Mouse (Mus musculus) layer of hippocampus, adult 2 months (tissue): Measurements from ENCODE around the gene Bcas3. TPM values are rescaled to one million over a fixed set of nuclear protein-coding genes. Genes with fewer than 3 reads are reported as not detected.

Experiments used
- DNase-seq, 2 experiments: peaks; one replicate each; pipeline ENCODE4 v3.0.0; 2022; ENCODE audit warnings: low spot score in 2 of 2
- H3K27ac ChIP-seq: fragments of 200-600 bp; 2 replicates; pipeline ENCODE4 v1.8.1; 2022
- H3K4me3 ChIP-seq: fragments of 200-600 bp; 2 replicates; pipeline ENCODE4 v1.8.1; 2022; ENCODE audit warnings: mild to moderate bottlenecking
- CTCF ChIP-seq: fragments of 200-600 bp; conservative IDR thresholded peaks from 2 replicates; pipeline ENCODE4 v1.8.1; 2022; ENCODE audit warnings: antibody characterized with exemption, mild to moderate bottlenecking, moderate library complexity
- total RNA-seq, 2 experiments: library from RNA; stranded (reverse); gene quantifications; 2 replicates each; pipeline ENCODE4 v1.2.3; 2021

The Bcas3 gene
- total RNA-seq, 2 experiments from 2014 or later = 67.6 to 75.1 TPM

DNA sequence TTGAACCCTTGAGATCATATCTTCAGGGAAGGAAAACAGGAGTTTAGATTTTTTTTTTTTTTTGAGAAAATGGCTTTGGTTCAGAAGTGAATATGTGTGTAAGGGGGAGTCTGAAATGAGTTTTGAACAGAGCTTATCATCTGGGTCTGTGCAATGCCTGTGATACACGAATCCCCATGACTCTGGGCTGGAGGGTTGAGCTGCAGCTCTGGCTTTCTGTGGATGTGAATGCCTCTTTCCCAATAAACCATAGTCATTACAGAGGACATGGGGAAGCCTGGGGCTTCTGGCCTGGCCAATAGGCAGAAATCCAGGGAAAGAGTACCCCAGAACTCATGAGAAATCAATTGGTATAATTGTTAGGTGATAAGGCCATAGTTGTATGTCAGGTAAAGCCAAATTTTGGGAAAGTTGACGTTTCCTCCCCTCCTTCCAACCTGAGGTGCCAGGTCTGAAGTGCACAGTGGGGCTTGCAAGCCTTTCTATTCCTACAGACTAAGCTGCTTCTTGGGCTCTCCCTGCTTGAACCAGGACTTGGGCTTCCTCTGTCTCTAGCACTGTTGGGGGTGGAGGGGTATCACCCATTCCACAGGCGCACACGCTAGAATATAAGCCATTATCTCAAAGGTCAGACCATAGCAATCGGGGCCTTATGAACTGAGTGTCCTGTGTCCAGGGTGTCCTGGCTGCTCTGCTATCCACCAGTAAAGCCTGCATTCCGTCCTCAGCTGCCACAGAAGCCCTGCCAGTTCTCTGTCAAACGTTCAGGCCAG, 486.5 kb downstream of the Bcas3 start:
- no peak for TF ChIP-seq CTCF
- DNase-seq = no peak
- no peak overlapping the region for H3K27ac ChIP-seq
- H3K4me3 ChIP-seq = no peak overlapping the region

DNA sequence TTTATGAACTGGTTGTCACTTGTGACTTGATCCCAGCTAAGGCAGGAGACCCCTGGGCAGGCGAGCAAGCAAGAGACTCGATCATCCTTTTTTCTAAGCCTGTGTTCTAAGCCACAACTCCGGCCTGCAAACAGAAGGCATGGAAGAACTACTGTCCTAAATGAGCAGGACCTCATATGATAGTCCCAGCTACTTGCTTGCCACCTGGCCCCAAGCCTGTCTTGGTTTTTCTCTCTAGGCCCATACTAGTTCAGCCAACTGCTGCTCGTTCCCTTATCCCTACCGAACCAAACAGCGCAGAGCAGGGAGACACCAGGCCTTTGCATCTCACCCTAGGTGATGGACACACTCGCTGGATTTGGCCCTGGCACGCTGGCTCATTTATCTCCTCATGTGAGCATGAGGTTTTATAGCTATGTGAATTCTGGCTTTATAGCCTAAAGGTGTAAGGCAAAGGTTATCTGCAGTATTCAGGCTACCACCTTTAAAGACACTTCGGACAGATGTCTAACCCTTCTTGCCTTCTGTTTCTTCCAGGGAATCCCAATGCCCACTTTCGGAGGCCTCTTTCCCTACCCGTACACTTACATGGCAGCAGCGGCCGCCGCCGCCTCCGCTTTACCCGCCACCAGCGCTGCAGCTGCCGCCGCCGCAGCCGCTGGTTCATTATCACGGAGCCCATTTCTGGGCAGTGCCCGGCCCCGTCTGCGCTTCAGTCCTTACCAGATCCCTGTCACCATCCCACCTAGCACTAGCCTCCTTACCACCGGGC, 487.2 kb downstream of the Bcas3 start:
- no peak for DNase-seq
- H3K27ac ChIP-seq = no peak overlapping the region
- H3K4me3 ChIP-seq = no peak overlapping the region
- no peak for TF ChIP-seq CTCF

DNA sequence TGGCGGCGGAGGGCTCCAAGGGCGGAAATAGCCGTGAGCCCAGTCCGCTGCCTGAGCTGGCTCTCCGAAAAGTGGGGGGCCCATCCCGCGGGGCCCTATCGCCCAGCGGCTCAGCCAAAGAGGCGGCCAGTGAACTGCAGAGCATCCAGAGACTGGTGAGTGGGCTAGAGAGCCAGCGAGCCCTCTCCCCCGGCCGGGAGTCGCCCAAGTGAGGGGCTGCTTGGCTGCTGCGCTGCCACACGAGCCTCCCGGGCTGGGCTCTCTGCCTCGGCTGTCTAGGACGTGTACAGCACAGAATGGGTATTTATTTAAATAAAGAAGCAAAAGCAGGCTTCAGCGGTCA, 487.8 kb downstream of the Bcas3 start:
- no peak for DNase-seq
- no peak for TF ChIP-seq CTCF
- Histone ChIP-seq H3K27ac (no peak overlapping the region), H3K4me3 (no peak overlapping the region)

DNA sequence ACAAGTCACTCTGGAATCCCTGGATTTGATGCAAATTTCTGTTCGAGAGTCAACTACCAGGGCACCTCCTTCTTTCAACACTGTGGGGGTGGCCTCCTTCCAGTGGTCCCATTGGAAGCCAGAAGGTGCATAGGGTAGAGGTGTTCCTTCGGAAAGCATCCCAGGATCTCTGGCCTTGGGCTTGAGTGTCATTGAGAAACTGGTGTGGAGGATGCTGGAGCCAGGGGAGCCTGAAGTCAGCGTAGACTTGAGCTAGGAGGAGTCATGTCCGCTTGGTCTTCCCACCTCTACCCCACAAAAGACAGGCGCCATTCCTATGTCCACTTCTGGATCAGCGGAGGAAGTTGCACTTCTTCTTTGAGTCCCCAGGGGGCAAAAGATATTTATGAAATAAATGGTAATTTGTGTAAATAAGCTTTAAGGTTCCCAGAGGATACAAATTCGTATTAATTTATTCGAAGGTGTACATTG, 488.3 kb downstream of the Bcas3 start:
- no peak for DNase-seq
- H3K4me3 ChIP-seq = no peak overlapping the region; the same call in 1 of the 2 replicates
- peak; percentile 28; the same call in 1 of the 2 replicates for TF ChIP-seq CTCF
- H3K27ac ChIP-seq = no peak overlapping the region

DNA sequence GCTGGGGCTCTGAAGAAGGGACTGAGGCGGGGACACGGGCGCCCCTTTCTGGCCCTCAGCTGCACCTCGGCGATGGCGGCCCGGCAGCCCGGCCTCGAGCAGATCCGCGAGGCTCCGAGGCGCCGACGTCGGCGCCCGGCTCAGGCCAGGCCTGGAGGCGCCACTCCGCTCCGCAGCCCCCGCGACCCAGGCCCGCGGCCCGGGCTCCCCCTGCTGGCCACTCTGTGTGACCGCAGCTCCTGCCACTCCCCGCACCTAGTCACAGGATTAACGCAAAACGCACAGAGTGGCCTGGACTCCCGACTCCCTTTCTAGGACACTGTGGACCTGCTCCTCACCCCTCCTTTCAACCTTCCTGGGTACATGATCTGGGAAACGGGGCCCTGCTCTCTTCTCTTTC, 489.0 kb downstream of the Bcas3 start:
- peak; percentile 80 for TF ChIP-seq CTCF
- peak in 1 of 2 experiments; percentile 48 for DNase-seq
- H3K4me3 ChIP-seq = peak overlapping the region; percentile 37
- H3K27ac ChIP-seq = no peak overlapping the region

DNA sequence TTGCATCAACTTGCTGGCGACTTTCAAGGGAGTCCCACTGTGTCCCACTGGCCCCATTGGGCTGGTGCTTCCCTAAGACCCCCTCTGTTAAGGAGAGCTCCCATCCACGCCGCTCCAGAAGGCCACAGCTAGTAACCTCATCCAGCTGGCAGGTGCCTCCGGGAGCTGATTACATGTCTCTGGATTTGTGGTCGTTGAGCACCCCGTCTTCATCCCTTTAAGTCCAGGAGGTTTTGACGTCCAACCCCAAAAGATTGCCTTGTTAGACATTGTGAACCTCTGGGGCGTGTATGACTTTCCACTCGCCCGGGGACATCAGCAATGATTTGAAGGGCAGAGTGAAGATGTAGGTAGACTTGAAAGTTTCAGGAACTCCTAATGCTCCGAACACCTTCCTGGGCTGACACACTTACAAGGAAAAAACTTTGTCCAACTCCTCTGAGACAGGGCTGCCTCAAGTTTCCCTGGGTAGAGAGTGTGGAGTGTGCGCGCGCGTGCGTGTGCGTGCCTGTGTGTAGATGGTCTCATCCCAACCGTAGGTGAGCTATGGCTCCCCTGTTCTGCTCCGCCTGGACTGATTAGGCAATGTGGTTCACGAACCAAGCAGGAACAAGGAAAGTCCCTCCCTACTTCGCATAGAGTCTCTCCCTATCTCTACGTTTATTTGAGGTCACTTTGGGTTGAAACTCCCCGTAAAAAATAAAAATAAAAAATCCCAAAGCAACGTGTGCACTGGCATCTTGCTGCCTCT, 489.8 kb downstream of the Bcas3 start:
- no peak for TF ChIP-seq CTCF
- no peak for DNase-seq
- H3K4me3 ChIP-seq = peak overlapping the region; percentile 31; the same call in 1 of the 2 replicates
- H3K27ac ChIP-seq = no peak overlapping the region

DNA sequence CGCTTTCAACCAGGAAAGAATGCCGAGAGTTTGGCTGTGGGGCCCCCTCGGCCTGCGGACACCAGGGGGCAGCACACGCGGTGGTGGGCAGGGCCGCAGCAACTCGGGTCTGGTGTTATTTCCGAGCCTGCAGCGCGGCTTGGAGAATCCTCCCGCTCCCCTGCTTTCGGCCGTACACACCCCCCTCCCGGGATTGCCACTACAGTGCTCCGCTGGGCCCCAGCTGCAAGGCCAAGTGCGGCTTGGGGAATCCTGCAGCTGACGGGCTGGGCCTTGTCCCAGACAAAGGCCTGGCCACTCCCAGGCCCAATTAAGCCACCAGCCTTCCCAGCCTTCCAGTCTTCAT, 490.4 kb downstream of the Bcas3 start:
- DNase-seq = peak in 1 of 2 experiments; percentile 52

DNA sequence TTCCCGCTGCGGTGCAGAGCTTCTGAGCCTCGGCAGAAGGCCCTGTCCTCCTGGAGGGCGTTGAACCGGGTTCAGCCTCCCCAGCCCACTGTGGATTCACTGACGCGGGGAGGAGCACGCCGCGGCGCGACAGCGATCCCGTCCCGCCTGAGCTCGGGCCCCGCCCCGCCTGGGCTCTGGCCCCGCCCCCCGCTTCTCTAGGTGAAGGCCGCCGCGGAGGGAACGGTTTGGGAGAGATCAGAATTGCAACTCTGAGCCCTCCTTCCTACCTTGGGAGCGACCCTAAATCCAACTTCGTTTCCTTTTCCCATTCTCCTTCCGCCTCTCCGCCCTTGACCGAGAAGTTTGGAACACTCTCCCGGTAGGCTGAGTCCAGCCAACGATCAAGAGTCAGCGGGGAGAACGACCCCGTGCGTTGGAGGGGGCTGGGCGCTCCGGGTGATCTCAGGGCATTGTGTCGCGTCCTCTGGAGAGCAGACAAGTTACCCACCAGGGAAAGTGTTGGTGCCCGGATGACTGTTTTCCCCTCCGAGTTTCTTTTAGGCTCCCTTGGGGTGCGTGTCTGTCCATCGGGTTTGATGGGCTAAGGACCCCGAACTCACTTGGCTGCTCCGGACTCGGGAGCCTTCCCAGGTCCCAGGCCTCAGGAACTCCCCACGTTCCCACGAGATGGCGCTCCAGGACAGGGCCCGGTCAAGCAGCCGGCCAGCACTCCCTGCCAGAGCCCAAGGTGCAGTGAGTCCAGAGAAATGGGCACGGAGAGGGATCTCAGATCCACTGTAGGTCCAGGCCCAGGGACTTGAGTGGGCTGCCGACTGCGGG, 491.4 kb downstream of the Bcas3 start:
- Histone ChIP-seq H3K27ac (no peak overlapping the region), H3K4me3 (peak overlapping the region; percentile 31)
- peak; percentile 54 to 81 for DNase-seq
- peak; percentile 89 for TF ChIP-seq CTCF

More for the DNA sequence above, 490.4 kb downstream of the Bcas3 start:
- Histone ChIP-seq H3K4me3 (peak overlapping the region; percentile 31), H3K27ac (no peak overlapping the region)
- TF ChIP-seq CTCF = peak; percentile 92

DNA sequence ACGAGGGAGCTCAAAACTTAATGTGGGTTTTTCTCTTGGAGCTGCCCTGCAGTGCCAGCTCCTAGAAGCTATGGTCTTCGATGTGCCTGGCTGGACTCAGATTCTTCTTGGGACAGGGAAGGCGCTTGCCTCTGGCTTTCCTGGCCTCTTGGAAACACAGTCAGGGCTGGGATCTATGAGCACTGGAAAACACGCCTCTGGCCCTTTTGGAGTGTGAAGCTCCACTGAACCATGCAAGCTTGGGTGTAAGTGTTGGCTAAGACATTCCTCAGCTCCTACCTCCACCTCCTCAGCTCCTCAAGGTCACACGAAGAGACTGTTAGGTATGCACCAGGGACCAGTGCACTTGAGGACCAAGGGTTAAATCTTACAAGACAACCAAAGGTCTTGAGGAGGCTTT, 492.0 kb downstream of the Bcas3 start:
- TF ChIP-seq CTCF = no peak
- no peak overlapping the region for H3K4me3 ChIP-seq
- no peak overlapping the region for H3K27ac ChIP-seq
- no peak for DNase-seq

DNA sequence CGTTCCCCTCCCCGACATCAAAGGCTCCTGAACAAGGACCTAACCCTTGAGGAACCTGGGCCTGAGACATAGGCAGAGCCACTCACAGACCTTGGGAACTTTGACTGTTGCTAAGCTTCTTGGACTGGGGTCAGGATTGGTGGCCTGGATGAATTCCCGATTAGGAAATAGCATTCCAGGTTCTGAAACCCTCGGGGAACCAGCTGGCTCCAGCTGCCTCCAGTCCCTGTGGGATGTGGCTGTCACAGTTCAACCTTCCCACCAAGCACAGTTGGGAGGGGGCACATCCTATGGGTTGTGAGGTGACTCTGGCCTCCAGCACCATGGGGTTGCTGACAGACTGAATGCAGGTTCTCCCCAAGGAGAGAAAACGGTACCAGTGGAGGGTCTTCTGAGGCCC, 493.0 kb downstream of the Bcas3 start:
- no peak for DNase-seq
- Histone ChIP-seq H3K4me3 (no peak overlapping the region), H3K27ac (no peak overlapping the region)
- no peak for TF ChIP-seq CTCF

DNA sequence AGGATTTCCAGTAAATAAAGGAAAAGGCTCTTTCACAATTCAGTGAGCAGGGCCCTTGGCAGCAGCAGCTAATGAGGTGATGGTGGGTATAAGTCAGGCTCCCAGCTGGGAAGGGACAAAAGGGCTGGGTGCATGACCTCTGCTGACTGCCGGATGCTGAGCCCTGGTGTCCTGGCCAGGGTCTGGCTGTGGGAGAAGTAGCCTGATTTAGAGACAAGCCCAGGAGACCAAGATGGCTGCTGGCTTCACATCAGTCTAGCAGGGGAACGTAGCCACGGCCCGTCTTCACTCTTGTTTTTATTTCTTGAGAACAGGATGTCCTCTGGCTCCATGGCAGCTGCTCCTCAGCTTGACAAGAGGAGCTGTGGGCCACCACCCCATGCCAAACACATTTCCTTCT, 493.5 kb downstream of the Bcas3 start:
- H3K4me3 ChIP-seq = no peak overlapping the region
- H3K27ac ChIP-seq = no peak overlapping the region
- no peak for TF ChIP-seq CTCF
- DNase-seq = no peak

DNA sequence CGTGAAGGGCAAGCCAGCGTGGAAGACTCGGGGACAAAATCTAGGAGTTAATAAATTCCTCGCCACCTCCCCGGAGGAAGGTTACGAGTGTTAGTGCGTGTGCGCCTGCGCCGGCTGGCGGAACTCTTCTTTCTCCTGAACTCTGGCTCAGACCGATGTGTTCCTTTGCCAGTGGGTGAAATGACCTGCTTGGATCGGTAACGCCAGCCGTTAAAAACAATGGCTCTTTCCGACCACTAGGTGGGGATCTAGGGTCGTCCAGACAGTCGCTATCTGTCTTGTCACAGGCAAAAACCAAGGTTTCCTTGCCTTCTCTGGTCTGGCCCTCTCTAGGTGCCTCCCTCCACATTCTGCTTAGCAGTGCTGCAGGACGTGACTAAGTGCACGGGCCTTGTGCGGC, 496.1 kb downstream of the Bcas3 start:
- peak overlapping the region; percentile 15; the same call in 1 of the 2 replicates for H3K4me3 ChIP-seq
- no peak overlapping the region for H3K27ac ChIP-seq
- DNase-seq = peak; percentile 34 to 69
- peak; percentile 92 for TF ChIP-seq CTCF
